Mouse (Mus musculus) liver, embryonic 14.5 days (tissue): ENCODE measurements around the gene Srp14.

Experiments
- CTCF ChIP-seq: IDR thresholded peaks from 2 replicates; pipeline ENCODE4 v1.5.1; 2016; ENCODE audit warnings: antibody characterized with exemption, low read depth, control low read depth
- EP300 ChIP-seq: IDR thresholded peaks from 2 replicates; pipeline ENCODE4 v1.6.1; 2016; ENCODE audit warnings: antibody characterized with exemption, low read depth

DNA sequence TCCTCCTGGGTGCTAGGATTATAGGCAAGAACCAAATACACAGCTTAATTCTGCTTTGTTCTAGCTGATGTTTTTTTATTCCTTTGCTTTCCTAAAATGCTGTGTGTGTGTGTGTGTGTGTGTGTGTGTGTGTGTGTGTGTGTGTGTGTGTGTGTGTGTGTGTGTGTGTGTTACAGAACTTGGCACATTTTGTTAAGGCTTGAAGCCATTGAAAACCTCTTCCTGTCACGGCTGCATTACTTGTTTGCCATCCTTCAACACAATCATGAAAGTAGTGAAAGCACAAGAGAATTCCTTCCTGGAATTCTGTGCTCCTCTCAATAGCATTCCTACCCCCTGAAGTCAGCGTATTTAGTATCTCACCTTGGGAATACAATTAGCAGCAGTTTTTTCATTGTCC lies 13.6 kb downstream of the Srp14 start:
- TF ChIP-seq CTCF (no peak), EP300 (no peak)
